Mouse (Mus musculus) R1 (cell line): ENCODE data around the gene Olfr1466.

Source experiments
- DNase-seq: peaks from one replicate; pipeline ENCODE4 v3.0.0-alpha.2; 2018; ENCODE audit warnings: low read depth, low spot score

Gene Olfr1466

GRCm38 (mm10) chr19:13338562-13338961, at the start of gene Olfr1466:
TSS of gene Olfr1466 (plus strand) at chr19:13338862.
- DNase-seq: no peak

DNA sequence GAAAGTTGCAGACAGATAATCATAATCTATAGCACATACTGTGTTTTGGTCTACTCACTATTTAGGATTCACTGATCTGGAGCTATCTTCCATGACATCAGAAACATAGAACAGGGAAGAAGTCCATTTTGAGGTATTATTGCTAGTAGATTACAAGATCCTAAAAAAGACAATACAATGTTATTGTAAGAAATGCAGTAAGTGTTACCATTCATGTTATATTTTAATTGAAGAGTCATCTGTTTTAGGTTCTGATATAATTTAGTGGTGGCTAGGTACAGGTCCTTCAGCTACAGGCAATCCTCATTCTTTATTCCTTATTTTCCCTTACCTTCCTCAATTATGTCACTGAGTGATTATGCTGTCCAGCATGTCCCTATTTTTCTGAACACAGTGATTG, 23.2 kb upstream of the Olfr1466 start, which contains the start of gene Olfr1465:
Gene Olfr1465, minus strand, starts transcription at position 101 of the 400 bp plus-strand sequence.
- DNase-seq: no peak

DNA sequence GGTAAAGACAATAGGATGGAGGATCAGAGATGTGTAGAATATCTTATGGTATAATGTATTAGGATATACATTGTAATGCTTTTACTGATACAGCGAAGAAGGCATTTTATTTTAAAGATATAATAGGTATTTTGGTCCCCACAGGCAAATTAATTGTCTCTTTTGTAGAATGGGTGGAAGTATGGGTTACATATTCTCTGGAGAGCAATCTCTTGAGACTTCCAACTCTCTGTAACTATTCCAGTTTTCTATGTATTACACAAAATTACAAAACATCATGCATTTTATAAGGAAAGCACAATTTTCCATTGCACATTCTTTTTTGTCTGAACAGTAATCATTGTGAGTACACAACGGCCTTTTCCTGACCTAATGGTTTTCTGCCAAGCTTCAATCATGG, 23.3 kb downstream of the Olfr1466 start, which contains the start of gene Olfr1467:
Gene Olfr1467, plus strand, starts transcription at position 301 of the 400 bp plus-strand sequence.
- DNase-seq: no peak
